Mouse (Mus musculus): ENCODE measurements at regions not wholly inside any gene's neighbourhood (a gene's known extent, or its start where the extent isn't known, plus 50 kb on each side); places are given as distances from the start of the nearest gene placed in this dataset.

DNA sequence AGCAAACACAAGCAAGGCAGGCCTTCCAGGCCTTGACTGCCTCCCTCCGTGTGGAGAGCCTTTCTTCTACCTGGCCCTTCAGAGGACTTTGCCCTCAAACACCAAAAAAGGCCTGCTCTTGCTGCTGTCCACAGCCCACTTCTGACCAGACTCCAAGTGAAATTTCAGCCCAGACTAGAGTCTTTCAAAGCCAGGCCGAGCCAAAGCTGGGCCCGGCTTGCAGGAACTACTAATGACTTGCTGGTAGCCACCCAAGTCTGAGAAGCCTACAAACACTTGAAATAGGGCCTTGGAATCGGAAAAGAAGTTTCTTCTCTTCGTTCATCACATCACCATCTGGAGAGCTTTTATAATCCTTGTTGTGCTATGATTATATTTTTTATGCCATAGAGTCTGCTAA, 304.9 kb downstream of the Cog6 start:
- peak in 1 of 2 experiments; percentile 19 for DNase-seq (ENCODE audit: extremely low spot score in 1 of 2, low spot score in 1 of 2)

- DNase-seq (ENCODE audit: extremely low spot score in 1 of 2, low spot score in 1 of 2), result no peak
These were observed 305.9 kb downstream of the Cog6 start for GRCm38 (mm10) chr3:52711133-52711532.

GRCm38 (mm10) chr3:52708746-52709145, 308.3 kb downstream of the Cog6 start:
- no peak for DNase-seq (ENCODE audit: extremely low spot score in 1 of 2, low spot score in 1 of 2)

DNA sequence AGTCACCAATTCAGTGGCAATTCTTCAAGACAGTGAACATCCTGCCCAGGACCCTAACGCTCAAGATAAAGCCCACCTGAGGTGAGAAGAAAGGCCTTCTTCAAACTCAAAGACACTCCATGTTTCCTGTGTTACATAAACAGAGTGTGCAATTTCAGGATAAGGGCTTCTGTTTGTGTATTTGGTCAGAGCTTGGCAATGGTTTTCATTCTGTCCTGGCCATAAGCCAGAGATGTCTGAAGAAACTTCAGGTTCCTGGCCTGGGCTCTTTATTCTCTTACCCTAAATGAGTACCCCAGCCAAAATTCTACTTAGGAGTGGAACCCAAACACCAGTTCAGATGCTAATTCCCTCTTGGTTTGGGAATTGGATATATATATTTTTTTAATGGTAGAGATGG, 308.7 kb downstream of the Cog6 start:
- no peak for DNase-seq (ENCODE audit: extremely low spot score in 1 of 2, low spot score in 1 of 2)

GRCm38 (mm10) chr3:52706626-52707025, 310.4 kb downstream of the Cog6 start:
- DNase-seq (ENCODE audit: extremely low spot score in 1 of 2, low spot score in 1 of 2), result peak in 1 of 2 experiments; percentile 39

GRCm38 (mm10) chr3:52703751-52704150, 313.3 kb downstream of the Cog6 start:
- DNase-seq (ENCODE audit: extremely low spot score in 1 of 2, low spot score in 1 of 2), result peak in 1 of 2 experiments; percentile 41

GRCm38 (mm10) chr3:52702962-52703361, 314.1 kb downstream of the Cog6 start:
- peak; percentile 59 to 74 for DNase-seq (ENCODE audit: extremely low spot score in 1 of 2, low spot score in 1 of 2)

DNA sequence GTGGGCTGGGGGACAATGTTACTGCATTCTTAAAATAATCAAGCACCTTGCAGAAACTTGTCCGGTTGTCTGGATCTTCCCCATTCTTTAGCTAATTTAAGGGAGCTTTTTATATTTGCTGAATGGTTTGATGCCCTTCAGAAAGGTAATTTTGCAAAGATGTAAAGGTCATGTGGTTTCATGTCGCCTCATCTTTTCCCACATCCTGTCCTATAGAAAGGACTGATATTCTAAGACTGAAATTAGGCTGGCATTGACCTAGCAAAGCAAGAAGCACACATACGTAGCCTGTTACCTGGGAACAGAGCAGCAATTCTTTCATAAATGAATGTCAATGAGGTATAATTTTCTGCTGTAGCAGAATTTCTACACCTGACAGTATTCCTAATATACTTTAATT, 315.4 kb downstream of the Cog6 start:
- no peak for DNase-seq (ENCODE audit: extremely low spot score in 1 of 2, low spot score in 1 of 2)

- DNase-seq (ENCODE audit: extremely low spot score in 1 of 2, low spot score in 1 of 2), result no peak
These were observed 323.2 kb downstream of the Cog6 start for GRCm38 (mm10) chr3:52693813-52694212.

GRCm38 (mm10) chr3:52685434-52686181, 331.4 kb downstream of the Cog6 start:
- DNase-seq (ENCODE audit: extremely low spot score in 1 of 2, low spot score in 1 of 2), result peak; percentile 40 to 71

DNA sequence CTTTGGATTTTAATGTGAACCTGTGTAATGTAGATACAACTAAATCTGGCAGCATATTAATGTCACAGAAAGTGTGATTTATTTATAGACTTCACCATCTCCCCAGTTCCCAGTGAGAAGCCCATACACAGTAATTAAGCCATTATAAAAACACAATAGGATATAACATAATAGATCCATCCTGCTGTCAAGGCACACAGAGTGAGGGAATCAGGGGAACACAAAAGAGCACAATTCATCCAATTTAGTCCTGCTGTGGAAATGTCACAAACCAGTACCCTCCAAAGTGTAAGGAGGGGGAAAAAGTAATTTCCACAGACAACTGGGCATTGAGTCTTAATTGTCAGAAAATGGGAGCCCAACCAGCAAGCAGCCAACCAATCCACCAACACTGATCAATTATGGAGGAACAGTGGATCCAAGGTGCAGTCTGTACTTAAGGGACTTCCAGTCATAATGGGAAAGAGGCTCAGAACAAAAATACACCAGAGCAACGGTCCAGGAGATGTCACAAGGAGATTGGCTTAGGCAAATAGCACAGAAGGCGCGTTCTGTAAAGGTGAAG, 336.1 kb downstream of the Cog6 start:
- no peak for DNase-seq (ENCODE audit: extremely low spot score in 1 of 2, low spot score in 1 of 2)

GRCm38 (mm10) chr3:52676886-52677670, 340.0 kb downstream of the Cog6 start:
- DNase-seq (ENCODE audit: extremely low spot score in 1 of 2, low spot score in 1 of 2), result peak in 1 of 2 experiments; percentile 73

DNA sequence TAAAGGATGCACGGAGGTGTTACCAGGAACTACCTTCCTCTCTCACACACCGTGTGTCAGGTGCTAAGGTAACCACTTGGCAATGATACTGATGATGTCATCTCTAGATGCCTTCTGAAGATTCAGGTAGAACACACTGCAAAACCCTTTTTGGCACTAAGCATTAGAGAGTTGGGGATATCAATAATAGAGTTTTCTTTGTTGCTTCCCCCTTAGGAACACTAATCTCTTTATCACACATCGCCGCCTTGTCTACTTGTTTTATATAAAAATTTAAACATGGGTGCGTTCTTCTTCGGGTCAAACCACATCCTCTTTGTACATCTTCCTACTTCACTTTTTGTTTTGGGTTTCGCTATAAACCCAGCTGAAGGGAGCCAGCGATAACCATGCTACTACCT, 346.4 kb downstream of the Cog6 start:
- no peak for DNase-seq (ENCODE audit: extremely low spot score in 1 of 2, low spot score in 1 of 2)

GRCm38 (mm10) chr3:52663161-52663602, 353.9 kb downstream of the Cog6 start:
- DNase-seq (ENCODE audit: extremely low spot score in 1 of 2, low spot score in 1 of 2), result peak in 1 of 2 experiments; percentile 54

DNA sequence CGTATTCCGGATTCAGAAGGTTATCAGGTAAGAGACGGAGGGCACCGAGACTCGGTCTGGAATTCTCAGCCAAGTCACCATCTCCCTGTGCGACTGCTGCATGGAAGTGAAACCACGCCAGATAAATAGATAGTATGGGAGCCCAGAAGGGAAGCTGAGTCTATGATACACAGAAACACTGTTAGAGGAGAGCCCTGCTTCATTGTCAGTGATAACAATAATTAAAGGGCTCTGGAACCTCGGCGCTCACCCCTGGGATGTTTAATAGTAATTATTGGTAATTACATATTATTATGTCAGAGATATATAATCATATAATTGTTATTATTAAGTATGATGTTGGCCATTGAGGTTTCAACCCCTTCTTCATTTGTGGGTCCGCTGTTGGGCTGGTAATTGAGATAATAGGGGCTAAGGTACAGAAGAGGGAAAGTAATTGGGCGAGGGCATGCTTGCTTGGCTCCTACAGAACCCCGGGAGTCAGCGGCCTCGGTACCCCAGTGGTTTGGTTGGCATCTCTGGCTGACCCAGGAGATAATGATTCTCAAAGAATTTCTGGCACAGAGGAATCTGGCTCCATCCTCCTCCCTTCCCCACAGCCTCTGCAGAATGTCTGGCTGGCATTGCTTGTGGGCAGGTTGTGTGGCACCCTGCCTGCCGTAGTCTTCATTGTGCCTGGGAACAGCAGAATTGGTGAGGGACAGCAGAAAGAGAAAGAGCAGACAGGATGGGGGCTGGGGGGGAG, 354.7 kb downstream of the Cog6 start:
- DNase-seq (ENCODE audit: extremely low spot score in 1 of 2, low spot score in 1 of 2), result peak in 1 of 2 experiments; percentile 43

DNA sequence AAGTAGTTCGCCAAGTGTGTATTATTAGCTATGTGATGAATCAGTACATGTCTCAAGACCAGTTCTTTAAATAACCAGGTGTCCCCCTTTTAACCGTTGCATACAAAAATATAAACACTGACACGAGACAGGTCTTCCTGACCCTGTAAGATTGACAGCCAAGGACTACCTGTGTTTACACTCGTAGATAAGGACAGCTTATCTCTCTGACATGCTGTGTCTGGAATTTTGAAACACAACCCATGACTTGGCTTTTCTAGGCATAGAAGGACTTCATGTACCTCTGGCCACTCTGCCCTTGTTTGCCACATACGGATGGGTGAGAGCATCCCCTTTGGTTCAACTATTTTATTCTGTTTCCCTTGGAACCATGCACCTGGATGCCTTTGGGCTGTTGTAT, 364.0 kb downstream of the Cog6 start:
- no peak for DNase-seq (ENCODE audit: extremely low spot score in 1 of 2, low spot score in 1 of 2)

GRCm38 (mm10) chr3:52652476-52652870, 364.6 kb downstream of the Cog6 start:
- DNase-seq (ENCODE audit: extremely low spot score in 1 of 2, low spot score in 1 of 2), result no peak

- no peak for DNase-seq (ENCODE audit: extremely low spot score in 1 of 2, low spot score in 1 of 2)
These were observed 365.1 kb downstream of the Cog6 start for GRCm38 (mm10) chr3:52651862-52652475.

- no peak for DNase-seq (ENCODE audit: extremely low spot score in 1 of 2, low spot score in 1 of 2)
These were observed 367.0 kb downstream of the Cog6 start for GRCm38 (mm10) chr3:52650071-52650470.

GRCm38 (mm10) chr3:52648836-52649500, 368.1 kb downstream of the Cog6 start:
- DNase-seq (ENCODE audit: extremely low spot score in 1 of 2, low spot score in 1 of 2), result no peak
